In the genomic region with DNA sequence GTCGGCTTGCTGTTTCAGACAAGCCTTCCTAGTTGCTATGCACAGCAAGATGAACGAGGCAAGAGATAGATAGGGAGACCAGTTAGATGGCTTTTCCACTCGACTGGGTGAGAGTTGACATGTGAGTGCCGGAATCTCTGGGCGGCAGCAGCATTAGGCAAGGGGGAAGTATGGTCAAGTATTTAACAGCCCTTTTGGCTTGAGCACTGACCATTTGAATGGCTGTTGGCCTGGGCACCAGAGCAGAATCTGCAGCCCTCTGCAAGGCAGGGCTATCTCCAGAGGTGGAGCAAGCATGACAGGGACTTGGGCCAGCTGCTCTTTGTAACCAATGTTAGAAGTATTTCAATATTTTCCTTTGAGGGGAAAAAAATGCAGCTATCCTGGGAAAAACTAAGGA, we compare ENCODE assay signal across 11 mouse cellular contexts. TPM values are rescaled to one million over a fixed set of nuclear protein-coding genes. Genes with fewer than 3 reads are reported as not detected.
DNase-seq lines count a peak whose midpoint lies in the region; ATAC-seq lines count a peak whose summit lies in the region.
"Had no signal": no experiment of that assay in that cellular context is flagged by ENCODE, and none has a peak within 500 bp of the region (broad histone marks: within the 10 kb centered on the region; RNA-seq: fewer than 3 reads in every experiment).

No protein-coding gene starts in this region.

- H3K27ac ChIP-seq in kidney, embryonic 15.5 days, result peak overlapping the region; percentile 58
- H3K27ac ChIP-seq in kidney, embryonic 14.5 days (ENCODE audit: low read depth, low read length), result no peak overlapping the region
- H3K27ac ChIP-seq: liver, embryonic 14.5 days; neural tube, embryonic 13.5 days had no signal

- no peak overlapping the region for H3K9ac ChIP-seq in kidney, embryonic 15.5 days
- H3K9ac ChIP-seq in kidney, embryonic 14.5 days (ENCODE audit: low read depth, low read length), result no peak overlapping the region
- H3K9ac ChIP-seq: liver, embryonic 14.5 days; neural tube, embryonic 13.5 days had no signal

- no peak overlapping the region for H3K4me3 ChIP-seq in kidney, embryonic 15.5 days (replicated peaks)
- no peak overlapping the region for H3K4me3 ChIP-seq in kidney, embryonic 14.5 days (ENCODE audit: low read length)
- H3K4me3 ChIP-seq: neural tube, embryonic 13.5 days had no signal

- no peaks in the 10 kb centered on the region for H3K36me3 ChIP-seq in kidney, embryonic 15.5 days
- no peaks in the 10 kb centered on the region for H3K36me3 ChIP-seq in kidney, embryonic 14.5 days (ENCODE audit: control insufficient read depth, insufficient read depth, low read length)
- H3K36me3 ChIP-seq: neural tube, embryonic 13.5 days had no signal

- peak; percentile 51 for DNase-seq in gastrocnemius, postnatal 14 days
- peak; percentile 30 for DNase-seq in heart, postnatal 25 days (ENCODE audit: low spot score)
- peak; percentile 48 for DNase-seq in lung, postnatal 14 days
- DNase-seq in frontal cortex, adult 2 months (ENCODE audit: extremely low spot score in 1 of 2, low spot score in 1 of 2), result no peak
- DNase-seq in natural killer cell, adult 2 months (ENCODE audit: low spot score in 2 of 2), result no peak
- DNase-seq in right cerebral cortex, postnatal 10 days (ENCODE audit: low spot score in 2 of 2), result no peak
- DNase-seq: cerebellum, postnatal 36 days had no signal

- no peaks in the 10 kb centered on the region for H3K9me3 ChIP-seq in kidney, embryonic 15.5 days (replicated peaks)
- H3K9me3 ChIP-seq in kidney, embryonic 14.5 days (ENCODE audit: control insufficient read depth, low read length), result no peaks in the 10 kb centered on the region
- H3K9me3 ChIP-seq: neural tube, embryonic 13.5 days had no signal

- ATAC-seq in kidney, embryonic 15.5 days (replicated peaks; ENCODE audit: low FRiP score), result no peak
- no peak; the same call in 1 of the 2 replicates for ATAC-seq in kidney, embryonic 14.5 days (ENCODE audit: low FRiP score, low TSS enrichment)

- no peak overlapping the region for H3K4me2 ChIP-seq in kidney, embryonic 15.5 days
- no peak overlapping the region for H3K4me2 ChIP-seq in kidney, embryonic 14.5 days (replicated peaks; ENCODE audit: low read depth, low read length)
- H3K4me2 ChIP-seq: neural tube, embryonic 13.5 days had no signal

- peaks cover 14% of the 10 kb centered on the region for H3K4me1 ChIP-seq in kidney, embryonic 15.5 days
- H3K4me1 ChIP-seq in kidney, embryonic 14.5 days (ENCODE audit: control insufficient read depth, insufficient read depth, low read length), result no peaks in the 10 kb centered on the region
- H3K4me1 ChIP-seq: neural tube, embryonic 13.5 days had no signal

- intact Hi-C loops in gastrocnemius, postnatal 14 days (cut with DNase I; ENCODE audit: low total_unique reads), result no loop called here
- intact Hi-C loops in heart, postnatal 25 days (cut with DNase I), result no loop called here

- WGBS in kidney, embryonic 15.5 days, result 29% methylated on average over 5 of the region's 5 CpGs
- WGBS in kidney, embryonic 14.5 days, result 30% methylated on average over 5 of the region's 5 CpGs

- H3K27me3 ChIP-seq in kidney, embryonic 15.5 days, result no peaks in the 10 kb centered on the region
- H3K27me3 ChIP-seq in kidney, embryonic 14.5 days (ENCODE audit: control insufficient read depth, insufficient read depth, low read length), result no peaks in the 10 kb centered on the region
- H3K27me3 ChIP-seq: neural tube, embryonic 13.5 days had no signal

RNA-seq across cellular contexts. Expression of a gene that starts 36.5 kb away (rescaled TPM):
- polyA plus RNA-seq in kidney, embryonic 15.5 days (2015; fragmentation: Nextera tagmentation; extraction: Ambion mirVana), result 9.4 and 11.3 TPM in 2 replicates
- 16.1 and 17.6 TPM in 2 replicates for polyA plus RNA-seq in kidney, embryonic 14.5 days (2014; fragmentation: Nextera tagmentation; extraction: Ambion mirVana)
- total RNA-seq in gastrocnemius, postnatal 14 days (2021), result 10 to 100 TPM in 1 of 2 experiments, 1 to 10 TPM in 1; 9.9 to 10.5 TPM
- total RNA-seq in heart, postnatal 25 days (2021), result 10 to 100 TPM in 1 of 2 experiments, 1 to 10 TPM in 1; 8.8 to 10.8 TPM
- 12.4 and 13.4 TPM in 2 replicates for polyA plus RNA-seq in frontal cortex, adult 2 months (2012; rRNA removed)

Comparison
In these comparisons a context has a peak if more than half of its experiments do, and no peak if none do; other contexts are left out.
1. DNase-seq: peak in gastrocnemius, postnatal 14 days (single experiment), heart, postnatal 25 days (single experiment) and lung, postnatal 14 days (single experiment); none in frontal cortex, adult 2 months (0 of 2), natural killer cell, adult 2 months (0 of 2) and right cerebral cortex, postnatal 10 days (0 of 2).